Mouse (Mus musculus) forebrain, embryonic 10.5 days (tissue): ENCODE data around the gene Efna2. TPM values are rescaled to one million over a fixed set of nuclear protein-coding genes. Genes with fewer than 3 reads are reported as not detected.
"Not testable (repeated sequence)": the region's sequence is repeated elsewhere in the genome, so short reads cannot be mapped to it uniquely, and the experiment has no call there.

Source experiments
- DNase-seq: peaks from one replicate; pipeline ENCODE4 v3.0.0-alpha.2; 2017; ENCODE audit warnings: low spot score; ENCODE audit errors: extremely low spot score
- H3K27ac ChIP-seq: fragments of 300-500 bp; sonication (generic); 2 replicates; pipeline ENCODE4 v1.5.1; 2016; ENCODE audit warnings: mild to moderate bottlenecking
- H3K27me3 ChIP-seq: fragments of 300-500 bp; sonication (generic); 2 replicates; pipeline ENCODE4 v1.6.1; 2016; ENCODE audit warnings: mild to moderate bottlenecking; ENCODE audit not compliant: poor library complexity, severe bottlenecking
- H3K36me3 ChIP-seq: fragments of 300-500 bp; sonication (generic); replicated peaks from 2 replicates; pipeline ENCODE4 v1.6.1; 2016; ENCODE audit warnings: mild to moderate bottlenecking, moderate library complexity
- H3K4me1 ChIP-seq: fragments of 300-500 bp; sonication (generic); 2 replicates; pipeline ENCODE4 v1.6.1; 2016
- H3K4me3 ChIP-seq: fragments of 300-500 bp; sonication (generic); 2 replicates; pipeline ENCODE4 v1.5.1; 2016; ENCODE audit warnings: mild to moderate bottlenecking, moderate library complexity
- H3K9me3 ChIP-seq: fragments of 300-500 bp; sonication (generic); 2 replicates; pipeline ENCODE4 v1.6.1; 2016; ENCODE audit warnings: mild to moderate bottlenecking, moderate library complexity
- WGBS: fragments of 180-500 bp; shearing (Covaris S2); methylation state at CpG from one replicate; pipeline ENCODE4 v1.1.7; 2016; 5-methylcytosine and 5-hydroxymethylcytosine counted together
- polyA plus RNA-seq: library from polyadenylated mRNA; unstranded; fragments of >200 nt; fragmentation: Nextera tagmentation; extraction: Ambion mirVana; gene quantifications from 2 replicates; pipeline ENCODE4 v1.2.1, GENCODE M21; 2016

Gene Efna2
- polyA plus RNA-seq, 1 experiment from 2014 or later: 23.2 TPM

- Histone ChIP-seq H3K4me1 (peaks cover 98% of the 10 kb centered on the region), H3K27me3 (peaks cover 14% of the 10 kb centered on the region), H3K27ac (peak overlapping the region; percentile 90), H3K36me3 (peaks cover 30% of the 10 kb centered on the region), H3K9me3 (no peaks in the 10 kb centered on the region), H3K4me3 (peak overlapping the region; percentile 55)
- 1% methylated on average over 33 of the region's 33 CpGs for WGBS
- peak; percentile 65 for DNase-seq
These were observed 18.6 kb upstream of the Efna2 start for GRCm38 (mm10) chr10:80160455-80161371.

GRCm38 (mm10) chr10:80161522-80162242, 17.6 kb upstream of the Efna2 start:
- H3K4me1 ChIP-seq: peaks cover 97% of the 10 kb centered on the region
- H3K4me3 ChIP-seq: peak overlapping the region; percentile 55
- 8% methylated on average over 7 of the region's 7 CpGs for WGBS

GRCm38 (mm10) chr10:80162243-80162608, 17.1 kb upstream of the Efna2 start:
- peaks cover 97% of the 10 kb centered on the region for H3K4me1 ChIP-seq
- 80% methylated on average over 3 of the region's 3 CpGs for WGBS
- peak overlapping the region; percentile 90 for H3K27ac ChIP-seq

More at GRCm38 (mm10) chr10:80161522-80162242, 17.6 kb upstream of the Efna2 start:
- peaks cover 21% of the 10 kb centered on the region for H3K36me3 ChIP-seq
- peak overlapping the region; percentile 90 for H3K27ac ChIP-seq
- H3K27me3 ChIP-seq: peaks cover 14% of the 10 kb centered on the region
- peak; percentile 62 for DNase-seq
- H3K9me3 ChIP-seq: no peaks in the 10 kb centered on the region

GRCm38 (mm10) chr10:80162716-80163299, 16.5 kb upstream of the Efna2 start:
- WGBS: 80% methylated on average over 6 of the region's 6 CpGs
- H3K27me3 ChIP-seq: peaks cover 14% of the 10 kb centered on the region
- H3K4me1 ChIP-seq: peaks cover 92% of the 10 kb centered on the region
- no peak for DNase-seq
- no peaks in the 10 kb centered on the region for H3K9me3 ChIP-seq
- H3K27ac ChIP-seq: peak overlapping the region; percentile 90
- peak overlapping the region; percentile 55; the same call in 1 of the 2 replicates for H3K4me3 ChIP-seq
- peaks cover 9% of the 10 kb centered on the region for H3K36me3 ChIP-seq

More at GRCm38 (mm10) chr10:80162243-80162608, 17.1 kb upstream of the Efna2 start:
- Histone ChIP-seq H3K9me3 (no peaks in the 10 kb centered on the region), H3K36me3 (peaks cover 15% of the 10 kb centered on the region), H3K27me3 (peaks cover 14% of the 10 kb centered on the region), H3K4me3 (peak overlapping the region; percentile 55; the same call in 1 of the 2 replicates)
- no peak for DNase-seq

GRCm38 (mm10) chr10:80163721-80164120, 15.6 kb upstream of the Efna2 start:
- Histone ChIP-seq H3K9me3 (no peaks in the 10 kb centered on the region), H3K27me3 (peaks cover 14% of the 10 kb centered on the region), H3K36me3 (0 out of 2 replicates have a peak, but pooled peaks cover under 1% of the 10 kb centered on the region), H3K27ac (peak overlapping the region; percentile 65; the same call in 1 of the 2 replicates), H3K4me1 (peaks cover 87% of the 10 kb centered on the region), H3K4me3 (peak overlapping the region; percentile 54)
- DNase-seq: no peak
- 76% methylated on average over 8 of the region's 8 CpGs for WGBS

- H3K27me3 ChIP-seq: peaks cover 14% of the 10 kb centered on the region
These were observed 14.9 kb upstream of the Efna2 start for GRCm38 (mm10) chr10:80164161-80164997.

GRCm38 (mm10) chr10:80164998-80165344, 14.3 kb upstream of the Efna2 start:
- DNase-seq: peak; percentile 97
- Histone ChIP-seq H3K36me3 (peaks cover 11% of the 10 kb centered on the region), H3K4me1 (peaks cover 85% of the 10 kb centered on the region), H3K9me3 (no peaks in the 10 kb centered on the region), H3K27me3 (peaks cover 14% of the 10 kb centered on the region), H3K4me3 (peak overlapping the region; percentile 54), H3K27ac (peak overlapping the region; percentile 65)
- WGBS: under 1% methylated on average over 17 of the region's 17 CpGs

More at GRCm38 (mm10) chr10:80164161-80164997, 14.9 kb upstream of the Efna2 start:
- Histone ChIP-seq H3K4me3 (peak overlapping the region; percentile 54), H3K4me1 (peaks cover 87% of the 10 kb centered on the region), H3K9me3 (no peaks in the 10 kb centered on the region), H3K36me3 (peaks cover 5% of the 10 kb centered on the region), H3K27ac (peak overlapping the region; percentile 65)
- no peak for DNase-seq
- WGBS: 11% methylated on average over 44 of the region's 44 CpGs

GRCm38 (mm10) chr10:80165392-80166128, 13.7 kb upstream of the Efna2 start, which contains the start of gene Cirbp:
Cirbp (plus strand) TSS chr10:80165985.
- Histone ChIP-seq H3K36me3 (peaks cover 17% of the 10 kb centered on the region), H3K4me1 (peaks cover 85% of the 10 kb centered on the region), H3K9me3 (no peaks in the 10 kb centered on the region), H3K27me3 (peaks cover 14% of the 10 kb centered on the region), H3K4me3 (peak within 1 kb of the TSS; percentile 96), H3K27ac (peak within 1 kb of the TSS; percentile 100)
- WGBS: 18% methylated on average over 20 of the region's 20 CpGs
- DNase-seq: no peak

GRCm38 (mm10) chr10:80166136-80166535, 13.1 kb upstream of the Efna2 start:
- Histone ChIP-seq H3K4me1 (peaks cover 83% of the 10 kb centered on the region), H3K4me3 (peak overlapping the region; percentile 54), H3K27ac (peak overlapping the region; percentile 100), H3K27me3 (peaks cover 14% of the 10 kb centered on the region), H3K36me3 (peaks cover 23% of the 10 kb centered on the region)
- not testable (repeated sequence) for DNase-seq, H3K9me3 ChIP-seq
- 87% methylated on average over 4 of the region's 4 CpGs for WGBS

GRCm38 (mm10) chr10:80167460-80168037, 11.7 kb upstream of the Efna2 start:
- H3K27me3 ChIP-seq: peaks cover 14% of the 10 kb centered on the region
- H3K9me3 ChIP-seq: no peaks in the 10 kb centered on the region
- peak overlapping the region; percentile 100 for H3K27ac ChIP-seq
- H3K4me3 ChIP-seq: peak overlapping the region; percentile 96
- H3K36me3 ChIP-seq: peaks cover 37% of the 10 kb centered on the region
- under 1% methylated on average over 55 of the region's 55 CpGs for WGBS
- H3K4me1 ChIP-seq: peaks cover 80% of the 10 kb centered on the region
- peak; percentile 100 for DNase-seq
